Mouse (Mus musculus): ENCODE results near the gene Rnf126. TPM values are rescaled to one million over a fixed set of nuclear protein-coding genes. Genes with fewer than 3 reads are reported as not detected.
A peak's percentile ranks its signal among the peaks of the same experiment; 100 is the strongest.

Rnf126 gene
- polyA plus RNA-seq, 1 experiment from 2014 or later = 61.4 TPM

DNA sequence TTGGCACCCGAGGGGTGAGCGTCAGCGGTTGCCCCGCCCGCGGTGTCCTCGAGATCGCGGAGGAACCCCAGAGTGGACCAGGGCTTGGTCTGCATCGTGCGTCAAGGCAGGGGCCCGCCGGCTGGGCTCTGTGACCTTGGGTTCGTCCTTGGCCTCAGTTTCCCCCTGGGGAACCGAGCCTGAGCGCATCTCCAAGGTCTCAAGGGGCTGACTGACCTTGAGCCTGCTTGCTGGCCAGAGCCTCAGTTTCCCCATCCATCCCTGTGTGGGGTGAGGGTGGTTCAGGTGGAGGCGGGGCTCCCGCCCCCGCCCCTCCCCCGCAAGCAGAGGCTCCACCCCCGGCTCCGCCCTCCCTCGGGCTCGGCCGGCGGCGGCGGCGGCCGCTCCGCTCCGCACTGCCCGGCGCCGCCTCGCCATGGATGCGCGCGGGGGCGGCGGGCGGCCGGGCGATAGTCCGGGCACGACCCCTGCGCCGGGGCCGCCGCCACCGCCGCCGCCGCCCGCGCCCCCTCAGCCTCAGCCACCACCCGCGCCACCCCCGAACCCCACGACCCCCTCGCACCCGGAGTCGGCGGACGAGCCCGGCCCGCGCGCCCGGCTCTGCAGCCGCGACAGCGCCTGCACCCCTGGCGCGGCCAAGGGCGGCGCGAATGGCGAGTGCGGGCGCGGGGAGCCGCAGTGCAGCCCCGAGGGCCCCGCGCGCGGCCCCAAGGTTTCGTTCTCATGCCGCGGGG, 50.3 kb downstream of the Rnf126 start, which contains the start of gene Hcn2:
TSS of gene Hcn2 (plus strand) at position 381 of the 734 bp plus-strand sequence.
- Histone ChIP-seq H3K9ac (ENCODE audit: low read length) (peak within 1 kb of the TSS; percentile 54), H3K27me3 (ENCODE audit: control insufficient read depth, insufficient read depth, low read depth, low read length) (peaks cover 37% of the 10 kb centered on the region), H3K4me3 (ENCODE audit: low read length) (peak within 1 kb of the TSS; percentile 61), H3K27ac (ENCODE audit: low read length) (no peak within 1 kb of the TSS), H3K36me3 (ENCODE audit: control insufficient read depth, insufficient read depth, low read length) (peaks cover 7% of the 10 kb centered on the region), H3K4me1 (replicated peaks; ENCODE audit: control insufficient read depth, insufficient read depth, low read length) (peaks cover 13% of the 10 kb centered on the region), H3K9me3 (ENCODE audit: control insufficient read depth, low read length) (no peaks in the 10 kb centered on the region), H3K4me2 (ENCODE audit: low read depth, low read length) (peak within 1 kb of the TSS; percentile 79)
- ATAC-seq (ENCODE audit: low read depth) = peak; percentile 18; the same call in 1 of the 2 replicates
- WGBS = 2% methylated on average over 57 of the region's 91 CpGs

DNA sequence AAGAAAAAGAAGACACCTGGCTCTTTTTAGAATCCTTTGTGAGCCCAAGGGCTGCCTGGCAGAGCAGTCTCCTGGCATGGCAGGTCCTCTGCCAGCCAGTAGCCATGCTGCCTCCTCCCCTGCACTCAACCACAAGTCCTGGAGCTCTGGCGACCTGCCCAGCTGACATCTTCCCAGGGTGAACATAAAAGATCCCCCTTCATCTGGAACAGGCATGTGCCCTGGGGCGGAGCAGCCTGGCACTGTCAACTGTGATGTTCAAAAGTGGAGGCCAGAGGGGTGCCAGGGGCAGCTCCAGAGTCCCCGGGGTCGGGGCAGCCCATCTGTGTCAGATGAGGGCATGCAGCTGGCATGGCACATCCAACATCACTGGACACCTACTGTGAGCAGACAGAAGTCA, 51.8 kb downstream of the Rnf126 start:
- Histone ChIP-seq H3K27ac (ENCODE audit: low read length) (no peak overlapping the region), H3K4me1 (replicated peaks; ENCODE audit: control insufficient read depth, insufficient read depth, low read length) (peaks cover 13% of the 10 kb centered on the region), H3K4me2 (ENCODE audit: low read depth, low read length) (no peak overlapping the region), H3K9ac (ENCODE audit: low read length) (no peak overlapping the region), H3K36me3 (ENCODE audit: control insufficient read depth, insufficient read depth, low read length) (peaks cover 21% of the 10 kb centered on the region), H3K9me3 (ENCODE audit: control insufficient read depth, low read length) (no peaks in the 10 kb centered on the region), H3K4me3 (ENCODE audit: low read length) (no peak overlapping the region), H3K27me3 (ENCODE audit: control insufficient read depth, insufficient read depth, low read depth, low read length) (peaks cover 37% of the 10 kb centered on the region)
- WGBS = 55% methylated on average over 4 of the region's 4 CpGs
- ATAC-seq (ENCODE audit: low read depth) = no peak

DNA sequence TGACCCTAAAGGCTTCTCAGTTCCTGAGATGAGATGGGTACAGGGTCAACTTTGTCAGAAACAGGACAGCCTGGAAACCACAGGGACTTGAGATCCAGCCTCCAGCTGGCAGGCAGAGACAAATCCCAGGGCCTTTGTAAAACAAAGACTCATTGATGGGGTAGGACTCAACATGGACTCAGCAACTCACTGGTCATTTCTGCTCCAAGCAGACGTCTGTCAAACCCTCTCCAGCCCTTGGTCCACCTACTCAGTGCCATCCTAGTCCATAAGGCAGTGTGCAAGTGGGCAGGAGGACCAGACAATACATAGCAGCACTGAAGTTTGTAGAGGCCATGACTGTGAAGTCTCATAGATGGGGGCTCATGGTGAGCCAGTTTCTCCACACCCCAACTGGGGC, 53.6 kb downstream of the Rnf126 start:
- no peak for ATAC-seq (ENCODE audit: low read depth)
- H3K4me3 ChIP-seq (ENCODE audit: low read length) = no peak overlapping the region
- peaks cover 33% of the 10 kb centered on the region for H3K27me3 ChIP-seq (ENCODE audit: control insufficient read depth, insufficient read depth, low read depth, low read length)
- WGBS = 20% methylated on average over 1 of the region's 1 CpGs
- peaks cover 21% of the 10 kb centered on the region for H3K4me1 ChIP-seq (replicated peaks; ENCODE audit: control insufficient read depth, insufficient read depth, low read length)
- no peaks in the 10 kb centered on the region for H3K9me3 ChIP-seq (ENCODE audit: control insufficient read depth, low read length)
- no peak overlapping the region for H3K4me2 ChIP-seq (ENCODE audit: low read depth, low read length)
- H3K9ac ChIP-seq (ENCODE audit: low read length) = no peak overlapping the region
- no peak overlapping the region for H3K27ac ChIP-seq (ENCODE audit: low read length)
- peaks cover 33% of the 10 kb centered on the region for H3K36me3 ChIP-seq (ENCODE audit: control insufficient read depth, insufficient read depth, low read length)

DNA sequence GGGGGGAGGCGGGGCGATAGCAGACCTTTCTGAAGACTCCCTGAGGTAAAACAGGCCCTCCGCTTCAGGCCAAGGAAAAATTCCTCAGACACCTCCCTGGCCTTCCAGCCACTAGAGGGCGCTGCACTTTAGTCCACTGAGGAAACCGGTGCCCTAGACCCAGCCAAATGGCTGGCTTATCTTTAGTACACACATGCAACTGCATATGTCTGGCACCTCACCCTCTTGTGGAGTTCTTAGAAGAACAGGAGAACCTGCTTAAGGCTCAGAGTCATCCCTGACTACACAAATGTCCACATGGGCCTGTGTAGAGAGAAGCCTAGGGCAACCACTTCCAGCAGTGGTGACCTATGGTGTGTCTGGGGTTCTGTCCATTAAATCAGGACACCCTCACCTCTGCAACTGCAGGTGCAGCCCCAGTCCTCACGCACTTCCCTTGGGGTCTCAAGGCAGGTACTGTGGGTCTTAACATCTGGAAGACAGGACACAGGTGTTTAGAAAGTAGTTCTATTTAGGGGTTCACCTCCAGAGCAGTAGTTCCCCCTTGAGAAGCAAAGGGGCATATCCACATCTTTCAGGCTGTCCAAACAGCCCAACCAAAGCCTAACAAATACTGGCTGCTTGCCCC, 54.1 kb downstream of the Rnf126 start:
- Histone ChIP-seq H3K4me1 (replicated peaks; ENCODE audit: control insufficient read depth, insufficient read depth, low read length) (peaks cover 19% of the 10 kb centered on the region), H3K9ac (ENCODE audit: low read length) (no peak overlapping the region), H3K9me3 (ENCODE audit: control insufficient read depth, low read length) (no peaks in the 10 kb centered on the region), H3K27ac (ENCODE audit: low read length) (no peak overlapping the region), H3K4me3 (ENCODE audit: low read length) (no peak overlapping the region), H3K4me2 (ENCODE audit: low read depth, low read length) (no peak overlapping the region), H3K27me3 (ENCODE audit: control insufficient read depth, insufficient read depth, low read depth, low read length) (peaks cover 29% of the 10 kb centered on the region), H3K36me3 (ENCODE audit: control insufficient read depth, insufficient read depth, low read length) (peaks cover 33% of the 10 kb centered on the region)
- ATAC-seq (ENCODE audit: low read depth) = peak; percentile 47
- WGBS = 13% methylated on average over 5 of the region's 6 CpGs

DNA sequence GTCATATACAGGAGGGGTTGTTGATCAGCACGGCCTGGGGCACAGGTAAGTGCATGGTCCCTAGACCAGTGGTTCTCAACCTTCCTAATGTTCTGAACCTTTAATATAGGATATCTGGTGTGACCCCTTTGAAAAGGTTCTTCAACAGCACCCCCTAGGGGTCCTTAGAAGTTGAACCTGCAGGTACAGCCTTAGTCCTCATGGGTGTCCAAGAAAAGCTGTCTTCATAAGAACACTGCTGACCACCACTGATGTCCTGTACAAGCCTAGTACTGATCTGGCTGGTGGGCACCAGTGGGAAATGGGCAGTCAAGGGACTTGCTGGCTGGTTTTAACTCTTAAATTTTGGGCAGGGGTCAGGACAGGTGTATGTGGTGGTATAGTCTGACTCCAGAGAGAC, 54.7 kb downstream of the Rnf126 start:
- Histone ChIP-seq H3K27ac (ENCODE audit: low read length) (no peak overlapping the region), H3K27me3 (ENCODE audit: control insufficient read depth, insufficient read depth, low read depth, low read length) (peaks cover 23% of the 10 kb centered on the region), H3K9me3 (ENCODE audit: control insufficient read depth, low read length) (no peaks in the 10 kb centered on the region), H3K4me3 (ENCODE audit: low read length) (no peak overlapping the region), H3K4me1 (replicated peaks; ENCODE audit: control insufficient read depth, insufficient read depth, low read length) (peaks cover 14% of the 10 kb centered on the region), H3K4me2 (ENCODE audit: low read depth, low read length) (no peak overlapping the region), H3K36me3 (ENCODE audit: control insufficient read depth, insufficient read depth, low read length) (peaks cover 33% of the 10 kb centered on the region), H3K9ac (ENCODE audit: low read length) (no peak overlapping the region)
- peak; percentile 2; the same call in 1 of the 2 replicates for ATAC-seq (ENCODE audit: low read depth)
- 50% methylated on average over 1 of the region's 1 CpGs for WGBS

DNA sequence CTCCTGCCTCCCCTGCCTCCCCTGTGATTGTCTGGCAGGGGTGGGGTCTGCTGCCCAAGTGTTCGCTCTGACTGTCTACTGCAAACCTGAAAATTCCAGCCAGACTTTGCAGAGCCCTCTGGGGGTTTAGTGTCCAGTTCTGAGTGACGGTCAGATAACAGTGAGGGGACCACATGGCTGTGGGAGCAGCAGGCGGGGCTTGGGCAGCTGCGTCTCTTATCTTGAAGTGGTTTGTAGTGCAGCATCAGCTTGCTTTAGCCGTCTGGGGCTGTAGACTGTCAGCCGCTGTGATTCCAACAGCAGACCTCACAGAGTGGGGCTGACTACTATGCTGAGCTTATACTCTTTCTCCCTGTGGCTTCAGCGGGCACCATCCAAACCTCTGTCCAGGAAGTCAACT, 57.4 kb downstream of the Rnf126 start:
- Histone ChIP-seq H3K36me3 (ENCODE audit: control insufficient read depth, insufficient read depth, low read length) (peaks cover 33% of the 10 kb centered on the region), H3K4me2 (ENCODE audit: low read depth, low read length) (no peak overlapping the region), H3K27ac (ENCODE audit: low read length) (no peak overlapping the region), H3K4me1 (replicated peaks; ENCODE audit: control insufficient read depth, insufficient read depth, low read length) (peaks cover 30% of the 10 kb centered on the region), H3K27me3 (ENCODE audit: control insufficient read depth, insufficient read depth, low read depth, low read length) (no peaks in the 10 kb centered on the region), H3K4me3 (ENCODE audit: low read length) (no peak overlapping the region), H3K9me3 (ENCODE audit: control insufficient read depth, low read length) (no peaks in the 10 kb centered on the region), H3K9ac (ENCODE audit: low read length) (0 out of 2 replicates have a peak overlapping the region, but pooled peaks have one; percentile 15)
- WGBS = 47% methylated on average over 7 of the region's 7 CpGs
- no peak for ATAC-seq (ENCODE audit: low read depth)

DNA sequence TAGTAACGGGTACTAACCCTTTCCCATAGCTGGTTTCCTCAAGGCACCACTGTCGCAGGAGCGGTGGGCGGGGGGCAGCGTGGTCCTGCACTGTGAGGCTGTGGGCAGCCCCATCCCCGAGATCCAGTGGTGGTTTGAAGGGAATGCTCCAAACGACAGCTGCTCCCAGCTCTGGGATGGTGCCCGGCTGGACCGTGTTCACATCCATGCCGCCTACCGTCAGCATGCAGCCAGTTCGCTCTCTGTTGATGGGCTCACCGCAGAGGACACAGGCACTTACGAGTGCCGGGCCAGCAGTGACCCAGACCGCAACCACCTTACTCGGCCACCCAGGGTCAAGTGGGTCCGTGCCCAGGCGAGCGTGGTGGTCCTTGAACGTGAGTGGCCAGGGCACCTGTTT, 58.1 kb downstream of the Rnf126 start:
- Histone ChIP-seq H3K9ac (ENCODE audit: low read length) (no peak overlapping the region), H3K27ac (ENCODE audit: low read length) (no peak overlapping the region), H3K36me3 (ENCODE audit: control insufficient read depth, insufficient read depth, low read length) (peaks cover 33% of the 10 kb centered on the region), H3K4me3 (ENCODE audit: low read length) (no peak overlapping the region), H3K4me1 (replicated peaks; ENCODE audit: control insufficient read depth, insufficient read depth, low read length) (peaks cover 30% of the 10 kb centered on the region), H3K4me2 (ENCODE audit: low read depth, low read length) (no peak overlapping the region), H3K27me3 (ENCODE audit: control insufficient read depth, insufficient read depth, low read depth, low read length) (no peaks in the 10 kb centered on the region), H3K9me3 (ENCODE audit: control insufficient read depth, low read length) (no peaks in the 10 kb centered on the region)
- 74% methylated on average over 21 of the region's 21 CpGs for WGBS
- no peak for ATAC-seq (ENCODE audit: low read depth)

Other genes starting within 250 kb of the Rnf126 start
- 32.9 and 34.4 TPM in 2 replicates for gene Plpp2, start 233.2 kb downstream of the Rnf126 start, polyA plus RNA-seq (2015; fragmentation: Nextera tagmentation; extraction: Ambion mirVana)
- gene Mier2, start 211.8 kb downstream of the Rnf126 start, polyA plus RNA-seq (2015; fragmentation: Nextera tagmentation; extraction: Ambion mirVana) = 43.7 and 44.9 TPM in 2 replicates
- not detected in 2 replicates for gene Theg, start 179.6 kb downstream of the Rnf126 start, polyA plus RNA-seq (2015; fragmentation: Nextera tagmentation; extraction: Ambion mirVana)
- gene C2cd4c, start 152.9 kb downstream of the Rnf126 start, polyA plus RNA-seq (2015; fragmentation: Nextera tagmentation; extraction: Ambion mirVana) = not detected in 2 replicates
- 2.0 and 4.2 TPM in 2 replicates for gene Shc2, start 129.0 kb downstream of the Rnf126 start, polyA plus RNA-seq (2015; fragmentation: Nextera tagmentation; extraction: Ambion mirVana)
- gene Odf3l2, start 121.2 kb downstream of the Rnf126 start, polyA plus RNA-seq (2015; fragmentation: Nextera tagmentation; extraction: Ambion mirVana) = not detected in 2 replicates
- gene Madcam1, start 102.4 kb downstream of the Rnf126 start, polyA plus RNA-seq (2015; fragmentation: Nextera tagmentation; extraction: Ambion mirVana) = 0.53 and 0.69 TPM in 2 replicates
- gene Tpgs1, start 97.6 kb downstream of the Rnf126 start, polyA plus RNA-seq (2015; fragmentation: Nextera tagmentation; extraction: Ambion mirVana) = 57.5 and 58.3 TPM in 2 replicates
- 64.0 and 68.9 TPM in 2 replicates for gene Cdc34, start 84.8 kb downstream of the Rnf126 start, polyA plus RNA-seq (2015; fragmentation: Nextera tagmentation; extraction: Ambion mirVana)
- 0.62 and 0.98 TPM in 2 replicates for gene Gzmm, start 77.9 kb downstream of the Rnf126 start, polyA plus RNA-seq (2015; fragmentation: Nextera tagmentation; extraction: Ambion mirVana)
- 1,174 and 1,330 TPM in 2 replicates for gene Bsg, start 62.5 kb downstream of the Rnf126 start, polyA plus RNA-seq (2015; fragmentation: Nextera tagmentation; extraction: Ambion mirVana)
- gene Hcn2, start 50.3 kb downstream of the Rnf126 start, polyA plus RNA-seq (2015; fragmentation: Nextera tagmentation; extraction: Ambion mirVana) = not detected in 2 replicates
- 46.2 and 47.8 TPM in 2 replicates for gene Polrmt, start 20.4 kb downstream of the Rnf126 start, polyA plus RNA-seq (2015; fragmentation: Nextera tagmentation; extraction: Ambion mirVana)
- gene Fgf22, start 11.9 kb downstream of the Rnf126 start, polyA plus RNA-seq (2015; fragmentation: Nextera tagmentation; extraction: Ambion mirVana) = 0.11 and 0.29 TPM in 2 replicates
- 21.7 and 22.7 TPM in 2 replicates for gene Fstl3, start 10.3 kb upstream of the Rnf126 start, polyA plus RNA-seq (2015; fragmentation: Nextera tagmentation; extraction: Ambion mirVana)
- gene Prss57, start 24.0 kb upstream of the Rnf126 start, polyA plus RNA-seq (2015; fragmentation: Nextera tagmentation; extraction: Ambion mirVana) = 0.57 and 2.1 TPM in 2 replicates
- 52.7 and 54.1 TPM in 2 replicates for gene Palm, start 26.6 kb upstream of the Rnf126 start, polyA plus RNA-seq (2015; fragmentation: Nextera tagmentation; extraction: Ambion mirVana)
- gene Misp, start 54.0 kb upstream of the Rnf126 start, polyA plus RNA-seq (2015; fragmentation: Nextera tagmentation; extraction: Ambion mirVana) = 10.6 and 13.5 TPM in 2 replicates
- 344 and 371 TPM in 2 replicates for gene Ptbp1, start 87.5 kb upstream of the Rnf126 start, polyA plus RNA-seq (2015; fragmentation: Nextera tagmentation; extraction: Ambion mirVana)
- 3.0 and 4.0 TPM in 2 replicates for gene Prtn3, start 107.5 kb upstream of the Rnf126 start, polyA plus RNA-seq (2015; fragmentation: Nextera tagmentation; extraction: Ambion mirVana)
- 22.6 and 26.4 TPM in 2 replicates for gene Plppr3, start 107.7 kb upstream of the Rnf126 start, polyA plus RNA-seq (2015; fragmentation: Nextera tagmentation; extraction: Ambion mirVana)
- gene Elane, start 119.3 kb upstream of the Rnf126 start, polyA plus RNA-seq (2015; fragmentation: Nextera tagmentation; extraction: Ambion mirVana) = 0.26 and 1.2 TPM in 2 replicates
- gene Cfd, start 123.9 kb upstream of the Rnf126 start, polyA plus RNA-seq (2015; fragmentation: Nextera tagmentation; extraction: Ambion mirVana) = not detected in 2 replicates
- 48.3 and 51.2 TPM in 2 replicates for gene Med16, start 142.0 kb upstream of the Rnf126 start, polyA plus RNA-seq (2015; fragmentation: Nextera tagmentation; extraction: Ambion mirVana)
- 12.8 TPM in 1 of 2 replicates, not detected in the other for gene Gm26602, start 143.9 kb upstream of the Rnf126 start, polyA plus RNA-seq (2015; fragmentation: Nextera tagmentation; extraction: Ambion mirVana)
- 1.0 and 1.1 TPM in 2 replicates for gene Kiss1r, start 150.0 kb upstream of the Rnf126 start, polyA plus RNA-seq (2015; fragmentation: Nextera tagmentation; extraction: Ambion mirVana)
- 151 and 155 TPM in 2 replicates for gene R3hdm4, start 154.3 kb upstream of the Rnf126 start, polyA plus RNA-seq (2015; fragmentation: Nextera tagmentation; extraction: Ambion mirVana)
- gene Arid3a, start 160.1 kb upstream of the Rnf126 start, polyA plus RNA-seq (2015; fragmentation: Nextera tagmentation; extraction: Ambion mirVana) = 4.1 and 4.8 TPM in 2 replicates
- gene Wdr18, start 193.2 kb upstream of the Rnf126 start, polyA plus RNA-seq (2015; fragmentation: Nextera tagmentation; extraction: Ambion mirVana) = 76.7 and 83.0 TPM in 2 replicates
- 0.25 and 0.75 TPM in 2 replicates for gene Grin3b, start 203.8 kb upstream of the Rnf126 start, polyA plus RNA-seq (2015; fragmentation: Nextera tagmentation; extraction: Ambion mirVana)
- gene Tmem259, start 217.4 kb upstream of the Rnf126 start, polyA plus RNA-seq (2015; fragmentation: Nextera tagmentation; extraction: Ambion mirVana) = 7.3 and 9.0 TPM in 2 replicates
- 401 and 405 TPM in 2 replicates for gene Cnn2, start 221.6 kb upstream of the Rnf126 start, polyA plus RNA-seq (2015; fragmentation: Nextera tagmentation; extraction: Ambion mirVana)
- gene Abca7, start 229.5 kb upstream of the Rnf126 start, polyA plus RNA-seq (2015; fragmentation: Nextera tagmentation; extraction: Ambion mirVana) = 4.9 and 5.6 TPM in 2 replicates
- 18.1 and 21.8 TPM in 2 replicates for gene Arhgap45, start 249.7 kb upstream of the Rnf126 start, polyA plus RNA-seq (2015; fragmentation: Nextera tagmentation; extraction: Ambion mirVana)

All from lung, embryonic 16.5 days (tissue).